Mouse (Mus musculus) colon, adult 2 months (tissue): Measurements from ENCODE around the gene Il2ra. TPM values are rescaled to one million over a fixed set of nuclear protein-coding genes. Genes with fewer than 3 reads are reported as not detected.

Experiments
- polyA plus RNA-seq: library from polyadenylated mRNA; depleted of rRNA; stranded (reverse); fragments of >200 nt; gene quantifications from 2 replicates; pipeline ENCODE4 v1.2.3, GENCODE M21; 2012; rRNA removed

Gene Il2ra
- polyA plus RNA-seq = 0.13 and 0.17 TPM in 2 replicates

GRCm38 (mm10) chr2:11642451-11642941, at the start of gene Il2ra:
Gene Il2ra (plus strand): TSS chr2:11642807.

DNA sequence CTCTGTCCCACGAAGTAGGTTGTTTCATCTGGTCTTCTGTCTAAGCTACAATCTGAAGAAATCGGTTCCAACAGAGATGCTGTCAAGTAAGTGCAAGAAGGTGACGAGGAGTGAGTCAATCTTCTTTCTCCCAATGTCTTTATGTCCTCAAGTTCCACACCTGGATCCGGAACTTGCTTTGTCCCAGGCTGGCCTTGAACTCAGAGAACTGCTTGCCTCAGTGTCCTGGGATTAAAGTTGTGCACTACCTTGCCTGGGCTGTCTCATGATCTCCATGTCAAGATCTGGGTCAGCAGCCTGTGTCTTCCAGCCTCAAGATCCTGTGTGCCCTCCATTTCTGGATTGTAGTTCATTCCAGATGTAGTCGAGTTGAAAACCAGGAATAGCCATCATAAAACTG, 38.6 kb upstream of the Il2ra start, which contains the start of gene Rbm17:
Gene Rbm17, minus strand, starts transcription at position 101 of the 400 bp plus-strand sequence.

DNA sequence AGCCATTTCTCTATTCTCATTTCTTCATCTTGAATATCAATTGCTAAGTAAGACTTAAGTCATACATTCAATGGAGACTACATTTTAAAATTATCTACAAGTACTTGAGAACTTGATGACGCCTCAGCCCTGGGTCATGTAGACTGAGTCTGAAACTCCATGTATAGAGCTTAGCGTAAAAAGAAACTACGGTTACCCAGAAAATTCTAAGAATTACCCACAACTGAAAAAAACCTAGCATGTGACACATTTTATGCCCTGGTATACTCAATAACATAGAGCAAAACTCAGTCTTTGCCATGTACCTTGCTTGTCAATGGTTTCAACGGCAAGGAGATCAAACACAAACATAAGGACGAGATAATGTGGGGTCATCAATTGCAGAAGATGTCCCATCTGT, 16.7 kb upstream of the Il2ra start, which contains the start of gene Gm17490:
Gene Gm17490, minus strand, starts transcription at position 375 of the 400 bp plus-strand sequence.

GRCm38 (mm10) chr2:11705201-11706025, 62.8 kb downstream of the Il2ra start, which contains the start of gene Il15ra:
Gene Il15ra (plus strand): TSS chr2:11705290.

Other genes starting within 250 kb of the Il2ra start
- gene Pfkfb3, start 88.7 kb upstream of the Il2ra start, polyA plus RNA-seq = 4.0 and 5.7 TPM in 2 replicates
- 22.1 and 34.1 TPM in 2 replicates for gene Rbm17, start 38.7 kb upstream of the Il2ra start, polyA plus RNA-seq
- not detected in 2 replicates for gene Gm17490, start 16.5 kb upstream of the Il2ra start, polyA plus RNA-seq
- gene Il15ra, start 62.5 kb downstream of the Il2ra start, polyA plus RNA-seq = 15.0 and 31.4 TPM in 2 replicates
- gene Fbh1, start 134.8 kb downstream of the Il2ra start, polyA plus RNA-seq = 54.4 and 57.7 TPM in 2 replicates
- 56.2 and 60.8 TPM in 2 replicates for gene Ankrd16, start 135.1 kb downstream of the Il2ra start, polyA plus RNA-seq